Mouse (Mus musculus) left cerebral cortex, adult 9 months (tissue): ENCODE measurements around the gene Foxc2.

Experiments used
- DNase-seq, 2 experiments: peaks; one replicate each; pipeline ENCODE4 v3.0.0; 2022; ENCODE audit warnings: low spot score in 2 of 2

Gene Foxc2

DNA sequence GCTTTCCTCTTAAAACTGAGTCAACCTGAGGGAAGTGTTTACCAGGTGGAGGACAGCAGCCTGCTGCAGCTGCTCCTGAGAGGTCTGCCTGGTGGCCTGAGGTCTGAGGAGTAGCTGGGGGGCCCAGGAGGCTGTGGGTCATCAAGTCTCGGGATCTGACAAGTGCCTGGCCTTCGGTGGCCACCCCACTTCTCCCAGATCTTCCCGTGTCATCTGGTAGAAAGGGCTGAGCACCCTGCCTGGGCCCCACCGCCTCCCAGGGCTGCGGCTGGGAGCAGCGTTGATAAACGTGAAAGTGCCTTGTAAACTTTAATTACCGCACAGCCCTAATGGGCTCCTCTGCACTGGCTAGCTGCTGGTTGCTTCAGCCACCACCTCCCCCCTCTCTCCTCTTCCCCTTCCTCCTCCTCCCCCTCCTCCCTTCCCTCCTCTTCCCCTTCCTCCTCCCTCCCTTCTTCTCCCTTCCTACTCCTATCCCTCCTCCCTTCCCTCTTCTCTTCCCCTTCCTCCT, 32.7 kb downstream of the Foxc2 start:
- DNase-seq: no peak

DNA sequence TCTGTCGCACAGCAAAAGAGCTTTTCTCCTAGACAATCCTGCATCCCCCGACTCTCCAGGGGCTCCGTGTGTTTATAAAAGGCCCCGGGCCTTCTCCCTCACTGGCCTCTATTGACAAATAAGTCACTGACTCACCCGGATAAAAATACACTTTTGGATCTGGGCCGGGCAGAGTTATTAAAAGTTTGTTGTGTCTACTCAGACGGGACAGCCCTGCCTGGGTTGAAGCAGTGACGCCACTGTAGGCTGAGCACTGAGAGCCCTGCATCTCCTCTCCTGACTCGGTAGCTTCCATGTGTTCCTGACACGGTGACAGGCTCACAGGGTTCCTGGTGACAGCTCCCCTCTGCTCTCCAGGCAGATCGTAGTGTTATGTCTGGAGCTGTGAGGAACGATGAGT, 36.4 kb downstream of the Foxc2 start:
- no peak for DNase-seq

DNA sequence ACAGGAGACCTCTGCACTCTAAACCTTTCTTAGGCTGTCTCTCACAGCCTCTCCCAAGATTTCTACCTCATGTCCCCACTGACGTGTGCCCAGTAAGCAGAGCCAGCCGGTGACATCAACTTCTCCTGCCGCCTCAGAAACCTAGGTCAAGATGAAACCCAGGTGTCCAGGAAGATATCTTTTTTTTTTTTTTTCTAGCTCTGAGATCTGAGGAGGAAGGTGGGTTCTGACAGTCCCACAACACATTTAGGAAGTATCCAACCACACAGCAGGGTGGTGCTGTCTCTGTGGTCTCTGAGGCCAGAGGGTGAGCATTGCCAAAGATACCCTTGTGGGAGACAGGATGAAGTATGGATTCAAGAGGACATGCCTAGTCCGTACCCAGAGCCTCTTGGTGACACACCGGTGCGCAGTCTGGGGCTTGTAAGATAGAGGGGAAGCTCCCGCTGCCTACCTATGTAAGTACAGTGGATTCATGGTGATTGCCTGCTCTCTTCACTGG, 41.1 kb downstream of the Foxc2 start:
- no peak for DNase-seq

DNA sequence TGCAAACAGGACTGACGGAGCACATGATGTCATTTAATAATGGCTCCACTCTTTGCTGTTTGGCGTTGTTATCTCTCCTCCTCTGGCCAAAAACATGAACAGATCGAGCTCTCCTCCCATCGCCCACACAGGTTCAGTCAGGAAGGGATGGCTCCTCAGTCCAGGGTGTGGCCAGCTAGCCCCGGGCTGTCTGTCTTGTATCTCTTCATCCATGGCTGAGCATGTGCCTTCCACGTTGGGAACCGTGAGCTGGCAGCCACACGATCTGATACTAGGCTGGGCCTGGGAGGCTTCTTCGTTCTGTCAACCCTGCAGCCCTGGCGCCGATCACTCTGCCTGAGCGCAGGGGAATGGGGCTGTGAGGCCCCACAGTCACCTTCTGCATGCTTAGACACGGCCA, 42.8 kb downstream of the Foxc2 start:
- DNase-seq: no peak

DNA sequence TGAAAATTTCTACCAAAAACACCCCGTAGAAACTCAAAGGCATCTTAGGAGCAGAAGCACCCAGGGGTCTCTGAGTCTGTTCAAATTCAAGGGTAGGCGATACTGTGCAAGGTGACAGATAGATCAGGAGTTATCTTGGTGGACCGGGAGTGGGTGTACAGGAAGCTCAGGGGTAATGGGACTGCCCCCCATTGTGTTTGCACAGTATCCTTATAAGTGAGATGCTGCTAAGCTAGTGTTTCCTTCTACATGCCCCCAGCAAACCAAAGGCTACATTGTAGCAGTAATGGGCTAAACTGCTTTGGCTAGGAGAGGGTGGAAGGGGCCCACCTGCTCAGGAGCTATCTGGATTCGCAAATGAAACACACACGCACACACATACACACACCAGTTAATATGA, 45.5 kb downstream of the Foxc2 start:
- no peak for DNase-seq

DNA sequence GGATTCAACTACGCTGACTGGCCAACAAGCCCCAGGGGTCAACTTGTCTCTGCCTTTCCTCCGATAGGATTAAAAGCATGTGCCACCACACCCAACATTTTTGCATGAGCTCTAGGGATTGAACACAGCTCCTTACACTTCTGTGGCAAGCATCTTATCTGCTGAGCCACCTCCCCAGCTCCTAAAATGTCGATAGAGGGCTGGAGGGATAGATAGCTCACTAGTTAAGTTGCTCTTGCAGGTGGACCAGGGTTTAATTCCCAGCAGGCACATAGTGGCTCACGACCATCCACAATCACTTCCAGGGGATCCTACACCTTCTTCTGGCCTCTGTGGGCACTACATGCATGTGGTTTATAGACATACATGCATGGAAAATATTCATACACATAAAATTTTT, 46.4 kb downstream of the Foxc2 start:
- DNase-seq: no peak

DNA sequence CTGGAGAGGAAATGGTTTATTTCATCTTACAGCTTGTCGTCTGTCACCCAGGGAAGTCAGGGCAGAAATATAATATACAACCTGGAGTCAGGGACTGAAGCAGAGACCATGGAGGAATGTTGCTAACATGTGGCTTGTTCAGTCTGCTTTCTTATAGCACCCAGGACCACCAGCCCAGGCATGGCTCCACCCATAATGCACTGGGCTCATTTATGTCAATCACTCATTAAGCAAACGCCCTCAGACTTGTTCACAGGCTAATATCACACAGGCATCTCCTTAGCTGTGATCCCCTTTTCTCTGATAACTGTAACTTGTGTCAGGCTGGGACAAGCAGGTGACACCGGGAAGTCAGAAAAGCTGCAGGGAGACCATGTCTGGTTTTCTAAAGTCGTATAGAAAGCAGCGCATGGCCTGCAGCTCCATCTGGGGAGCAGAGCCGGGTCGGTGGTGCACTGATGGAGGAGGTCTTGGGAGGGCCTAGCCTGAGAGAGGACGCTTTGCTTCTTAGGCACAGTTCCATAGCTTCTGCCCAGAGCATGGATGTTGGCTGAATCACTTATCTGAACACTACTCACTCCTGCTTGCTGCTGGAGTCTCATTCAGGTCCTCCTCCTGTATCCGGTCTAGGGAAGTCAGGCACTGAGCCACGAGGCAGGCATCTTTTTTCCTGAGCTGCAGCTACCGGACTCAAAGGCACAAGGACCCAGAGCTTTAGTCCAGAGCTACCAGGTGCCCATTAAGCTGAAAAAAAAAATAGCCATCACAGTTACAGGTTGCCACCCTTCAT, 47.1 kb downstream of the Foxc2 start:
- DNase-seq: no peak

DNA sequence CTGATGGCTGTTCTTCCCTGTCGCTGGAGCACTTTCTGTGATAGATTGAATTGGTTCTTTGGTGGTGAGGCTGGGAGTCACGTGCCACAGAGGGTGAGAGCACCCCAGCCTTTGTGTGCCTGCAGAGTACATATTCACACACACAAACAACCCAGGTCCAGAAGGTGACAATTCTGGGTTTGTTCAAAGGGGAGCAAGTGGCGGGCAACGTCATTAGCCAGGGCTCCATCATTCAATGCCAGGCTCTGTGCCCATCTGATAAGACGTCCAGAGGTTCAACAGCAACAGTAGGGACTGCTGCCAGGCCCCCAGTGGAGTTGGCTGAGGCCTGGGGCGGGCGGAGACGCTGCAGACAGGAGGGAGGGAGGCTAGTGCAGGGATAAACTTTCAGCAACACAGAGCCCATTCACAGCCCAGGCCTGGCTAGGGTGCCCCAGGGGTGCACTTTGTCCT, 48.1 kb downstream of the Foxc2 start:
- no peak for DNase-seq

DNA sequence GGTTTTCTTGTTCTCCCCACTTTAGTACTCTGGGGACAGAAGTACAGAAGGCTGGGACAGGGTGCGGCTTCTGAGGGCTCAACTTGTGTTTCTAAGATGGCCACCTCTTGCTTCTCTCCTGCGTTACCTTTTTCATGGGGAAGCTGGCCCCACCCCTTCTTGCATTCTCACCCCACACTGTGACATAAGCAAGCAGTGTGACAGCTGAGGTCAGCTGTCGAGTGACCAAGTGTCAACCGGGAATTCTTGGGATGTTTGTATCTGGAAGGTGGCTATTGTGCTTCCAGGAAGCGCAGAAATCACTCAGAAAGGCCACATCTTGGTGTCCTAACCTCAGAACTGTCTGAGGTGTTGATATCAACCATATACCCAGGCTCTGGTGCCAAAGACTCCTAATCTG, 52.1 kb downstream of the Foxc2 start:
- no peak for DNase-seq
